Mouse (Mus musculus) myocyte (in vitro differentiated cells): ENCODE measurements around the gene Exd1. TPM values are rescaled to one million over a fixed set of nuclear protein-coding genes. Genes with fewer than 3 reads are reported as not detected.
A peak's percentile ranks its signal among the peaks of the same experiment; 100 is the strongest.

Source experiments
- H3K27me3 ChIP-seq: one replicate; pipeline ENCODE4 v1.6.1; 2011; ENCODE audit not compliant: control insufficient read depth, insufficient read depth, insufficient read length
- H3K36me3 ChIP-seq: one replicate; pipeline ENCODE4 v1.6.1; 2011; ENCODE audit not compliant: control insufficient read depth, insufficient read depth
- H3K4me2 ChIP-seq: one replicate; pipeline ENCODE4 v1.6.1; 2011; ENCODE audit warnings: low read depth, control low read depth
- H3K4me3 ChIP-seq: one replicate; pipeline ENCODE4 v1.5.1; 2011; ENCODE audit warnings: mild to moderate bottlenecking, control low read depth, moderate library complexity
- H3K79me2 ChIP-seq: one replicate; pipeline ENCODE4 v1.6.1; 2011; ENCODE audit not compliant: control insufficient read depth, insufficient read depth
- H3ac ChIP-seq: one replicate; pipeline ENCODE4 v1.6.1; 2011; ENCODE audit not compliant: control insufficient read depth, insufficient read length
- CEBPB ChIP-seq: IDR thresholded peaks from 2 replicates; pipeline ENCODE4 v1.6.1; 2011; ENCODE audit warnings: mild to moderate bottlenecking, moderate library complexity; ENCODE audit not compliant: poor library complexity, insufficient read depth, severe bottlenecking
- E2F4 ChIP-seq: IDR thresholded peaks from one replicate; pipeline ENCODE4 v1.6.1; 2011; ENCODE audit warnings: mild to moderate bottlenecking, control low read depth, moderate library complexity; ENCODE audit not compliant: insufficient read depth
- MAX ChIP-seq: IDR thresholded peaks from one replicate; pipeline ENCODE4 v1.6.1; 2011; ENCODE audit warnings: low read depth, mild to moderate bottlenecking, control low read depth
- MYOD1 ChIP-seq, 3 experiments: IDR thresholded peaks; one replicate each; pipeline ENCODE4 v1.6.1; 2011; ENCODE audit warnings: control low read depth in 2 of 3, low read depth in 2 of 3, mild to moderate bottlenecking in 2 of 3, moderate library complexity in 1 of 3; ENCODE audit not compliant: insufficient read length in 2 of 3, control insufficient read depth in 1 of 3
- MYOG ChIP-seq, 3 experiments: IDR thresholded peaks; one replicate each; pipeline ENCODE4 v1.6.1; 2011; ENCODE audit warnings: control low read depth in 2 of 3, low read depth in 2 of 3, mild to moderate bottlenecking in 2 of 3; ENCODE audit not compliant: insufficient read length in 2 of 3, control insufficient read depth in 1 of 3, insufficient read depth in 1 of 3
- POLR2A ChIP-seq: IDR thresholded peaks from one replicate; pipeline ENCODE4 v1.6.1; 2011; ENCODE audit warnings: low read depth, mild to moderate bottlenecking, control low read depth, moderate library complexity; ENCODE audit not compliant: insufficient read length
- POLR2AphosphoS2 ChIP-seq: IDR thresholded peaks from one replicate; pipeline ENCODE4 v1.6.1; 2011; ENCODE audit warnings: low read depth, control low read depth; ENCODE audit not compliant: insufficient read length
- REST ChIP-seq: IDR thresholded peaks from one replicate; pipeline ENCODE4 v1.6.1; 2011; ENCODE audit warnings: mild to moderate bottlenecking, control low read depth, moderate library complexity; ENCODE audit not compliant: insufficient read depth, insufficient read length
- SRF ChIP-seq: IDR thresholded peaks from one replicate; pipeline ENCODE4 v1.6.1; 2011; ENCODE audit warnings: low read depth; ENCODE audit not compliant: control insufficient read depth, insufficient read length
- TCF12 ChIP-seq: IDR thresholded peaks from one replicate; pipeline ENCODE4 v1.6.1; 2011; ENCODE audit warnings: mild to moderate bottlenecking, control low read depth; ENCODE audit not compliant: poor library complexity, insufficient read depth, severe bottlenecking
- TCF3 ChIP-seq: IDR thresholded peaks from one replicate; pipeline ENCODE4 v1.6.1; 2011; ENCODE audit warnings: low read depth, control low read depth; ENCODE audit not compliant: insufficient read length
- USF1 ChIP-seq: IDR thresholded peaks from one replicate; pipeline ENCODE4 v1.6.1; 2011; ENCODE audit warnings: low read depth, mild to moderate bottlenecking, control low read depth, moderate library complexity
- polyA plus RNA-seq: library from polyadenylated mRNA; unstranded; fragments of >200 nt; fragmentation: generic; extraction: Trizol; gene quantifications from one replicate; pipeline ENCODE4 v1.2.1, GENCODE M21; 2012; ENCODE audit warnings: missing spikeins

The Exd1 gene
- polyA plus RNA-seq, 1 experiment, result 0.23 TPM

DNA sequence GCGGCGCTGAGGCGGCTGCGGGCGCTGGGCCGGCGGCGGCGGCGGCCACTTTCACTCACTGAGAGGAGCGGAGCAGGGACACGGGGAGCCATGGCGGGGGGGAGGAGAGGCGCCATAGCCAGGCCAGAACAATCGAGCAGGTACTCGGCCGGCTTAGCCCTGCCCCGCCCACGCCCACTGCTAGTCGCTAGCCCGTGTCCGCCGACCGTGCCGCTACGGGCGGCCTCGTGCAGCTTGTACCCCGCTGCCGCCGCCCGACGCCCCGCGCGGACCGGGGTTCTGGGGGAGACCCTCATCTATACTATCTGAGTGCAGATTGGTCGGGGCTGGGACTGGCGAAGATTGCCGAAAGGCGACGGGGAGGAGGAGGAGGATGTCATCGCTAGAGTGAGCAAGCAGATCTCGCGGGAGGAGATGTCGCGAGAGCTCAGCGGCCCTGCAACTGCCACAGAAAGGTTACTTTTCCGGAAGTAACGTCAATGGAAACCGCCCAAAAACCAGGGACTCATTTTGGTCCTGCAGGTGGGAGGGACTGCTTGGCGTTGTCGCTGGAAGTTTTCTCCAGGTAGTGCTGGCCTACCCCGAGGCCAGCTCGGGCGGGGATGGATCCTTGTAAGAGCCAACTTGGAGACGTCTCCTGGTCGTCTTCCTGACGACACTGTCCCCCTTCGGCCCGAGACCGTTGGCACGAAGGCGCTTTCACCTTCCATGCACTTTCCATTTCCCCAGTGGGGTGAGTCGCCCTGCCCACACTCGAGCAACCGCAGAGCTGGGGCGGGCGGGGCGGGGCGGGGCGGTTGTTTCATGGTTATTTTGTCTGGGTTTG, 69.6 kb downstream of the Exd1 start, which contains the start of gene Ino80:
Ino80 (minus strand) TSS at position 117 of the 826 bp plus-strand sequence.
- Histone ChIP-seq H3K79me2 (peaks cover 51% of the 10 kb centered on the region), H3ac (peak within 1 kb of the TSS; percentile 92), H3K4me3 (peak within 1 kb of the TSS; percentile 80), H3K36me3 (no peaks in the 10 kb centered on the region), H3K27me3 (no peaks in the 10 kb centered on the region), H3K4me2 (peak within 1 kb of the TSS; percentile 85)
- TF ChIP-seq POLR2AphosphoS2 (peak; percentile 81), MAX (no peak), TCF3 (no peak), SRF (no peak), CEBPB (no peak), MYOD1 (IDR thresholded peaks at IDR 0.05; ENCODE audit: control insufficient read depth in 1 of 3, insufficient read length in 2 of 3, low read depth in 2 of 3) (no peak), E2F4 (no peak), USF1 (no peak), TCF12 (no peak), REST (no peak), POLR2A (peak; percentile 54)

GRCm38 (mm10) chr2:119476621-119477391, 70.6 kb downstream of the Exd1 start:
- no peaks in the 10 kb centered on the region for H3K27me3 ChIP-seq
- TF ChIP-seq MAX (peak; percentile 64), POLR2A (peak; percentile 48), POLR2AphosphoS2 (no peak), MYOD1 (IDR thresholded peaks at IDR 0.05; ENCODE audit: control insufficient read depth in 1 of 3, insufficient read length in 2 of 3, low read depth in 2 of 3) (peak in 1 of 3 experiments; percentile 42)

GRCm38 (mm10) chr2:119476166-119476565, 71.3 kb downstream of the Exd1 start:
- H3K4me2 ChIP-seq, result peak overlapping the region; percentile 74
- TF ChIP-seq REST (no peak), POLR2A (no peak), POLR2AphosphoS2 (no peak), TCF12 (no peak), TCF3 (no peak), E2F4 (no peak), SRF (no peak), MYOD1 (IDR thresholded peaks at IDR 0.05; ENCODE audit: control insufficient read depth in 1 of 3, insufficient read length in 2 of 3, low read depth in 2 of 3) (no peak), USF1 (no peak), MYOG (IDR thresholded peaks at IDR 0.05; ENCODE audit: control insufficient read depth in 1 of 3, insufficient read depth in 1 of 3, insufficient read length in 2 of 3, low read depth in 2 of 3) (no peak), MAX (no peak), CEBPB (no peak)
- H3K4me3 ChIP-seq, result peak overlapping the region; percentile 80
- H3K27me3 ChIP-seq, result no peaks in the 10 kb centered on the region
- peaks cover 63% of the 10 kb centered on the region for H3K79me2 ChIP-seq
- no peaks in the 10 kb centered on the region for H3K36me3 ChIP-seq
- H3ac ChIP-seq, result peak overlapping the region; percentile 92

More at GRCm38 (mm10) chr2:119476621-119477391, 70.6 kb downstream of the Exd1 start:
- H3K36me3 ChIP-seq, result no peaks in the 10 kb centered on the region
- peak overlapping the region; percentile 74 for H3K4me2 ChIP-seq
- peaks cover 59% of the 10 kb centered on the region for H3K79me2 ChIP-seq
- H3K4me3 ChIP-seq, result peak overlapping the region; percentile 80
- H3ac ChIP-seq, result peak overlapping the region; percentile 92

Other genes starting within 250 kb of the Exd1 start
- gene Dll4, start 221.8 kb downstream of the Exd1 start, polyA plus RNA-seq, result not detected
- gene Chac1, start 196.4 kb downstream of the Exd1 start, polyA plus RNA-seq, result 273 TPM
- 7.3 TPM for gene Ino80, start 69.9 kb downstream of the Exd1 start, polyA plus RNA-seq
- 67.9 TPM for gene Chp1, start 70 bp upstream of the Exd1 start, polyA plus RNA-seq
- gene Nusap1, start 70.7 kb upstream of the Exd1 start, polyA plus RNA-seq, result 4.4 TPM
- 3.7 TPM for gene Oip5, start 70.8 kb upstream of the Exd1 start, polyA plus RNA-seq
- 19.5 TPM for gene Ndufaf1, start 115.2 kb upstream of the Exd1 start, polyA plus RNA-seq
- 7.2 TPM for gene Rtf1, start 127.4 kb upstream of the Exd1 start, polyA plus RNA-seq
- gene Itpka, start 194.7 kb upstream of the Exd1 start, polyA plus RNA-seq, result 0.14 TPM
- not detected for gene Ltk, start 212.8 kb upstream of the Exd1 start, polyA plus RNA-seq
- gene Rpap1, start 239.9 kb upstream of the Exd1 start, polyA plus RNA-seq, result 13.7 TPM